Mouse (Mus musculus): ENCODE results near the gene Otub1.

DNA sequence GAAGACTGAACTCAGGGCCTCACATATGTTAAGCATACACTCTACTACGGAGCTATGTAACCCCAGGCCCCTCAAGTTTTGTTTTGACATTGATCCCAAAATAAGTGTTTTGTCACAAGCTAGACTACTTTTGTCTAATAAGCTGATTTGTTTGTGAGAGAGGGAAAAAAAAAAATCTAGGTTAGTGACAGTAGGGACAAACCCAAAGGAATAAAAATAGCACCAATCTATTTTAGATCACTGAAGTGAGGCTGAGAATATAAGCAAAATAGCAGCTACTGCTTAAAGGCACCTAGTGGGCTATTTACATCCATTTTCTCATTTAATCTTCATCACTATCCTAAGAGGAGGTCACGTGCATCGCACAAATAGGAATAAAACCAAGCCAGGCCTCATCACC is 33.5 kb upstream of the Otub1 start:
- TF ChIP-seq CTCF (IDR thresholded peaks at IDR 0.05; ENCODE audit: borderline replicate concordance, insufficient read depth, low read depth, low read length) (no peak), POLR2A (IDR thresholded peaks at IDR 0.05; ENCODE audit: borderline replicate concordance, insufficient read depth, low read length) (no peak)

Data from cerebellum, adult 2 months (tissue).